Mouse (Mus musculus): Measurements from ENCODE around the gene Cdk15.

DNA sequence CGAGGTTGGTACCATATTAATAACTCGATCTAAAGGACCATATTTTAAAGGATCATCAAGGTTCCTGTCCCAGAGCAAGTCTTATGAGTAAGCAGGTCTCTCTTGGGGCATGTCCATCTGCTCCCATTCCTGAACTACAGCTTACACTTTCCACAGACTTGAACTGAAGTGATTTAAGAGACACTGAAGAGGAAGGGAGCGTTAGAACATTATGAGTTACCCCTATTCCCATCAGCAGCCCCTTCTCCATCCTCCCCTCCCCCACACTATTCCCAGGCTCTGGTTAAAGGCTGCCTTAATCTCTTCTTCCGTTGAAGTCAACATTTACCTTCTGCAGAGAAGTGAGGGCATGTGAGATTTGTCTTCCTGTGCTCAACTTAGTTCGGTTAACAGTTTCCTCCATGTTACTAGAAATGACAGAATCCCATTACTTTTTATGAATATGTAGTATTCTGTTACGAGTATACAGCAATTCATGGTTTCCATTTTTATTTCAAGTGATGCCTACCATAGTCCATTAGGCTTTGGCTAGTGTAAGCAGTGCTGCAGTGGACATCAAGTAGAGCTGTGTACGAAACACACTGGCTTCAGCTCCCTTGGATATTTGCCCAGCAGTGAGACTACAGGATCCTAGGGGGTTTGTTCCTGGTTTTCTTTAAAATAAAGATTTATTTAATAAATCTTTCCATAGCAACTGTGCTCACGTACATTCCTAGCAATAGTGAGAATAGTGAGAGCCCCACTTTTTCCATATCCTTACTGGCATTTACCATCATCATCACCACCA lies 56.6 kb downstream of the Cdk15 start:
- TF ChIP-seq CTCF (IDR thresholded peaks at IDR 0.05; ENCODE audit: low read depth, low read length) = no peak
- no peak for TF ChIP-seq EP300 (IDR thresholded peaks at IDR 0.05; ENCODE audit: insufficient read depth, low read depth, low read length)
- TF ChIP-seq POLR2A (IDR thresholded peaks at IDR 0.05; ENCODE audit: insufficient read depth, low read length) = no peak
